17 mouse cellular contexts compared by ENCODE assay signal in genomic region chr14:25755541-25755940, GRCm38 (mm10). TPM values are rescaled to one million over a fixed set of nuclear protein-coding genes. Genes with fewer than 3 reads are reported as not detected.
A peak's percentile ranks its signal among the peaks of the same experiment; 100 is the strongest.
DNase-seq lines count a peak whose midpoint lies in the region; ATAC-seq lines count a peak whose summit lies in the region.
"Had no signal": no experiment of that assay in that cellular context is flagged by ENCODE, and none has a peak within 500 bp of the region (broad histone marks: within the 10 kb centered on the region; RNA-seq: fewer than 3 reads in every experiment).

No protein-coding gene starts in this region.

- H3K4me2 ChIP-seq in heart, embryonic 12.5 days, result no peak overlapping the region
- peak overlapping the region; percentile 9; the same call in 1 of the 2 replicates for H3K4me2 ChIP-seq in limb, embryonic 13.5 days (replicated peaks)
- H3K4me2 ChIP-seq in embryonic facial prominence, embryonic 14.5 days (ENCODE audit: low read depth, low read length), result no peak overlapping the region
- H3K4me2 ChIP-seq in intestine, embryonic 16.5 days (ENCODE audit: low read depth, low read length), result no peak overlapping the region

- intact Hi-C loops in heart, postnatal 25 days (cut with DNase I), result no loop called here

- peaks cover 79% of the 10 kb centered on the region for H3K4me1 ChIP-seq in heart, embryonic 12.5 days (replicated peaks)
- H3K4me1 ChIP-seq in limb, embryonic 13.5 days, result peaks cover 82% of the 10 kb centered on the region
- H3K4me1 ChIP-seq in limb, embryonic 10.5 days, result peaks cover 66% of the 10 kb centered on the region
- H3K4me1 ChIP-seq in embryonic facial prominence, embryonic 14.5 days (ENCODE audit: control insufficient read depth, insufficient read depth, low read length), result peaks cover 56% of the 10 kb centered on the region
- H3K4me1 ChIP-seq in intestine, embryonic 16.5 days (ENCODE audit: control insufficient read depth, insufficient read depth, low read length), result peaks cover 54% of the 10 kb centered on the region

- WGBS in heart, embryonic 12.5 days, result 45% methylated on average over 4 of the region's 4 CpGs
- WGBS in limb, embryonic 13.5 days, result 39% methylated on average over 4 of the region's 4 CpGs
- 30% methylated on average over 4 of the region's 4 CpGs for WGBS in limb, embryonic 10.5 days
- WGBS in embryonic facial prominence, embryonic 14.5 days, result 58% methylated on average over 4 of the region's 4 CpGs
- WGBS in intestine, embryonic 16.5 days, result 38% methylated on average over 4 of the region's 4 CpGs

- no peaks in the 10 kb centered on the region for H3K9me3 ChIP-seq in heart, embryonic 12.5 days (replicated peaks)
- H3K9me3 ChIP-seq in limb, embryonic 13.5 days, result no peaks in the 10 kb centered on the region
- no peaks in the 10 kb centered on the region for H3K9me3 ChIP-seq in limb, embryonic 10.5 days (replicated peaks)
- no peaks in the 10 kb centered on the region for H3K9me3 ChIP-seq in embryonic facial prominence, embryonic 14.5 days (ENCODE audit: control insufficient read depth, low read length)
- H3K9me3 ChIP-seq in intestine, embryonic 16.5 days (ENCODE audit: control insufficient read depth, low read length), result no peaks in the 10 kb centered on the region
- H3K9me3 ChIP-seq: G1E had no signal

- H3K27me3 ChIP-seq in heart, embryonic 12.5 days (replicated peaks), result no peaks in the 10 kb centered on the region
- H3K27me3 ChIP-seq in limb, embryonic 13.5 days, result no peaks in the 10 kb centered on the region
- H3K27me3 ChIP-seq in limb, embryonic 10.5 days (ENCODE audit: low read depth, poor library complexity, severe bottlenecking), result peaks cover 6% of the 10 kb centered on the region; the same call in 1 of the 2 replicates
- no peaks in the 10 kb centered on the region for H3K27me3 ChIP-seq in embryonic facial prominence, embryonic 14.5 days (replicated peaks; ENCODE audit: control insufficient read depth, insufficient read depth, low read length)
- no peaks in the 10 kb centered on the region for H3K27me3 ChIP-seq in intestine, embryonic 16.5 days (replicated peaks; ENCODE audit: control insufficient read depth, insufficient read depth, low read length)

- H3K9ac ChIP-seq in heart, embryonic 12.5 days, result peak overlapping the region; percentile 50; the same call in 1 of the 2 replicates
- peak overlapping the region; percentile 25; the same call in 1 of the 2 replicates for H3K9ac ChIP-seq in limb, embryonic 13.5 days
- H3K9ac ChIP-seq in embryonic facial prominence, embryonic 14.5 days (ENCODE audit: low read depth, low read length), result no peak overlapping the region
- no peak overlapping the region for H3K9ac ChIP-seq in intestine, embryonic 16.5 days (ENCODE audit: low read depth, low read length)
- H3K9ac ChIP-seq: liver, postnatal 0 days had no signal

- no peak for DNase-seq in heart, postnatal 25 days (ENCODE audit: low spot score)
- DNase-seq in limb, embryonic 10.5 days (ENCODE audit: low spot score), result no peak
- DNase-seq in embryonic facial prominence, embryonic 14.5 days (ENCODE audit: low spot score), result no peak
- no peak for DNase-seq in cerebellum, postnatal 36 days
- DNase-seq in right cerebral cortex, postnatal 10 days (ENCODE audit: low spot score in 2 of 2), result no peak
- DNase-seq: adrenal gland, postnatal 25 days; cerebellum, adult 11 months; cerebellum, postnatal 25 days; layer of hippocampus, postnatal 36 days; liver, postnatal 0 days; lung, postnatal 10 days; midbrain, embryonic 14.5 days had no signal

- peak overlapping the region; percentile 28; the same call in 1 of the 2 replicates for H3K27ac ChIP-seq in heart, embryonic 12.5 days (ENCODE audit: poor library complexity, severe bottlenecking)
- peak overlapping the region; percentile 85 for H3K27ac ChIP-seq in limb, embryonic 13.5 days
- H3K27ac ChIP-seq in limb, embryonic 10.5 days, result no peak overlapping the region
- H3K27ac ChIP-seq in embryonic facial prominence, embryonic 14.5 days (replicated peaks; ENCODE audit: low read depth, low read length), result peak overlapping the region; percentile 59; the same call in 1 of the 2 replicates
- peak overlapping the region; percentile 23; the same call in 1 of the 2 replicates for H3K27ac ChIP-seq in intestine, embryonic 16.5 days (ENCODE audit: low read length)

- no peak overlapping the region for H3K4me3 ChIP-seq in heart, embryonic 12.5 days
- H3K4me3 ChIP-seq in limb, embryonic 13.5 days, result no peak overlapping the region
- no peak overlapping the region for H3K4me3 ChIP-seq in limb, embryonic 10.5 days
- no peak overlapping the region for H3K4me3 ChIP-seq in embryonic facial prominence, embryonic 14.5 days (ENCODE audit: low read depth, low read length)
- H3K4me3 ChIP-seq in intestine, embryonic 16.5 days (ENCODE audit: low read length), result no peak overlapping the region

- ATAC-seq in heart, embryonic 12.5 days (ENCODE audit: insufficient number of reproducible peaks, low FRiP score), result no peak
- ATAC-seq in limb, embryonic 13.5 days (ENCODE audit: low FRiP score, low read depth), result no peak
- no peak for ATAC-seq in embryonic facial prominence, embryonic 14.5 days (ENCODE audit: low read depth)
- no peak for ATAC-seq in intestine, embryonic 16.5 days
- ATAC-seq: inflammation-experienced regulatory T-cells, adult 6 months; liver, postnatal 0 days had no signal

- peaks cover 50% of the 10 kb centered on the region for H3K36me3 ChIP-seq in heart, embryonic 12.5 days
- H3K36me3 ChIP-seq in limb, embryonic 13.5 days, result peaks cover 45% of the 10 kb centered on the region
- peaks cover 41% of the 10 kb centered on the region for H3K36me3 ChIP-seq in limb, embryonic 10.5 days
- peaks cover 35% of the 10 kb centered on the region for H3K36me3 ChIP-seq in embryonic facial prominence, embryonic 14.5 days (ENCODE audit: control insufficient read depth, insufficient read depth, low read length)
- H3K36me3 ChIP-seq in intestine, embryonic 16.5 days (ENCODE audit: control insufficient read depth, insufficient read depth, low read length), result no peaks in the 10 kb centered on the region
- H3K36me3 ChIP-seq: G1E had no signal

RNA-seq across cellular contexts. Expression of gene Zcchc24, which starts 13.3 kb away (rescaled TPM):
- polyA plus RNA-seq in heart, embryonic 12.5 days (2016; fragmentation: Nextera tagmentation; extraction: Ambion mirVana), result 30.4 and 31.9 TPM in 2 replicates
- 10 to 100 TPM; 33.3 to 35.7 TPM for total RNA-seq in heart, postnatal 25 days (2021)
- polyA plus RNA-seq in limb, embryonic 13.5 days (2015; fragmentation: Nextera tagmentation; extraction: Ambion mirVana), result 34.7 and 37.6 TPM in 2 replicates
- polyA plus RNA-seq in limb, embryonic 10.5 days (2016; fragmentation: Nextera tagmentation; extraction: Ambion mirVana), result 9.9 and 17.0 TPM in 2 replicates
- 45.6 and 48.1 TPM in 2 replicates for polyA plus RNA-seq in embryonic facial prominence, embryonic 14.5 days (2014; fragmentation: Nextera tagmentation; extraction: Ambion mirVana)
- 9.1 and 10.0 TPM in 2 replicates for polyA plus RNA-seq in intestine, embryonic 16.5 days (2015; fragmentation: Nextera tagmentation; extraction: Ambion mirVana)
- polyA plus RNA-seq: G1E had no signal

Comparison
In these comparisons a context has a peak if more than half of its experiments do, and no peak if none do; other contexts are left out.
1. H3K9ac ChIP-seq: peak in heart, embryonic 12.5 days (single experiment) and limb, embryonic 13.5 days (single experiment); none in embryonic facial prominence, embryonic 14.5 days (single experiment) and intestine, embryonic 16.5 days (single experiment).